16 mouse cellular contexts compared by ENCODE assay signal in genomic region chr3:153718724-153719123, GRCm38 (mm10). TPM values are rescaled to one million over a fixed set of nuclear protein-coding genes. Genes with fewer than 3 reads are reported as not detected.
DNase-seq lines count a peak whose midpoint lies in the region; ATAC-seq and TF ChIP-seq lines count a peak whose summit lies in the region.
"Had no signal": no experiment of that assay in that cellular context is flagged by ENCODE, and none has a peak within 500 bp of the region (broad histone marks: within the 10 kb centered on the region; RNA-seq: fewer than 3 reads in every experiment).

No protein-coding gene starts in this region.

- H3K36me3 ChIP-seq in heart, embryonic 10.5 days = peaks cover 10% of the 10 kb centered on the region; the same call in 1 of the 2 replicates
- peaks cover 12% of the 10 kb centered on the region for H3K36me3 ChIP-seq in liver, embryonic 12.5 days
- H3K36me3 ChIP-seq in forebrain, postnatal 0 days (ENCODE audit: insufficient read depth) = no peaks in the 10 kb centered on the region
- H3K36me3 ChIP-seq: hindbrain, embryonic 15.5 days; limb, embryonic 12.5 days had no signal

- H3K4me1 ChIP-seq in heart, embryonic 10.5 days = peaks cover 59% of the 10 kb centered on the region
- H3K4me1 ChIP-seq in liver, embryonic 12.5 days = peaks cover 81% of the 10 kb centered on the region
- peaks cover 10% of the 10 kb centered on the region; the same call in 1 of the 2 replicates for H3K4me1 ChIP-seq in forebrain, postnatal 0 days (ENCODE audit: insufficient read depth)

- no peak for DNase-seq in heart, embryonic 10.5 days (ENCODE audit: low spot score)
- no peak for DNase-seq in heart, adult 9 months (ENCODE audit: low spot score in 2 of 2)
- peak; percentile 36 for DNase-seq in thymus, postnatal 14 days
- no peak for DNase-seq in thymus, postnatal 0 days (ENCODE audit: low spot score)
- DNase-seq in embryo, embryonic 10.5 days (ENCODE audit: low spot score) = no peak
- DNase-seq in forebrain, postnatal 0 days = no peak
- DNase-seq: cerebellum, adult 18-20 months; cerebellum, postnatal 36 days; lung, embryonic 14.5 days; lung, postnatal 36 days; retina, postnatal 1 day; right cerebral cortex, postnatal 4 days had no signal

- peak overlapping the region; percentile 84 for H3K4me2 ChIP-seq in liver, embryonic 12.5 days
- no peak overlapping the region for H3K4me2 ChIP-seq in forebrain, postnatal 0 days (ENCODE audit: low read depth)
- H3K4me2 ChIP-seq: hindbrain, embryonic 15.5 days; lung, embryonic 14.5 days had no signal

- H3K27ac ChIP-seq in heart, embryonic 10.5 days = peak overlapping the region; percentile 73; the same call in 1 of the 2 replicates
- H3K27ac ChIP-seq in liver, embryonic 12.5 days = peak overlapping the region; percentile 79; the same call in 1 of the 2 replicates
- no peak overlapping the region for H3K27ac ChIP-seq in forebrain, postnatal 0 days (ENCODE audit: low read depth, low read length)
- H3K27ac ChIP-seq: hindbrain, embryonic 15.5 days had no signal

- peak overlapping the region; percentile 51; the same call in 1 of the 2 replicates for H3K9ac ChIP-seq in liver, embryonic 12.5 days
- H3K9ac ChIP-seq in forebrain, postnatal 0 days = no peak overlapping the region
- H3K9ac ChIP-seq: hindbrain, embryonic 15.5 days; limb, embryonic 12.5 days; lung, embryonic 14.5 days had no signal

- no peak for ATAC-seq in liver, embryonic 12.5 days
- no peak for ATAC-seq in forebrain, postnatal 0 days
- ATAC-seq: forebrain, embryonic 14.5 days had no signal

- no peak overlapping the region for H3K4me3 ChIP-seq in heart, embryonic 10.5 days
- no peak overlapping the region for H3K4me3 ChIP-seq in liver, embryonic 12.5 days
- H3K4me3 ChIP-seq in forebrain, postnatal 0 days (ENCODE audit: low read depth, low read length) = no peak overlapping the region
- H3K4me3 ChIP-seq: hindbrain, embryonic 15.5 days; limb, embryonic 12.5 days had no signal

- peaks cover 4% of the 10 kb centered on the region; the same call in 1 of the 2 replicates for H3K27me3 ChIP-seq in heart, embryonic 10.5 days (ENCODE audit: insufficient read depth, poor library complexity, severe bottlenecking)
- H3K27me3 ChIP-seq in liver, embryonic 12.5 days (replicated peaks) = no peaks in the 10 kb centered on the region
- no peaks in the 10 kb centered on the region for H3K27me3 ChIP-seq in forebrain, postnatal 0 days (ENCODE audit: insufficient read depth, low read length)
- H3K27me3 ChIP-seq: hindbrain, embryonic 15.5 days; limb, embryonic 12.5 days had no signal

- WGBS in heart, embryonic 10.5 days = 41% methylated on average over 8 of the region's 8 CpGs
- WGBS in liver, embryonic 12.5 days (ENCODE audit: insufficient replicate concordance) = 41% methylated on average over 8 of the region's 8 CpGs
- WGBS in forebrain, postnatal 0 days = 73% methylated on average over 8 of the region's 8 CpGs

- TF ChIP-seq CTCF in forebrain, postnatal 0 days (IDR thresholded peaks at IDR 0.05; ENCODE audit: low read depth) = no peak

- H3K9me3 ChIP-seq in heart, embryonic 10.5 days = peaks cover 5% of the 10 kb centered on the region; the same call in 1 of the 2 replicates
- H3K9me3 ChIP-seq in liver, embryonic 12.5 days (replicated peaks) = peaks cover 7% of the 10 kb centered on the region; the same call in 1 of the 2 replicates
- no peaks in the 10 kb centered on the region for H3K9me3 ChIP-seq in forebrain, postnatal 0 days (ENCODE audit: low read length)
- H3K9me3 ChIP-seq: hindbrain, embryonic 15.5 days had no signal

RNA-seq across cellular contexts. Expression of gene St6galnac3, which starts 6.2 kb away (rescaled TPM):
- 26.7 and 38.4 TPM in 2 replicates for polyA plus RNA-seq in heart, embryonic 10.5 days (2016; fragmentation: Nextera tagmentation; extraction: Ambion mirVana)
- 4.0 and 5.5 TPM in 2 replicates for polyA plus RNA-seq in thymus, postnatal 0 days (2015; fragmentation: Nextera tagmentation; extraction: Ambion mirVana)
- polyA plus RNA-seq in liver, embryonic 12.5 days (2016; fragmentation: Nextera tagmentation; extraction: Ambion mirVana) = 12.9 and 13.6 TPM in 2 replicates
- 16.5 and 16.6 TPM in 2 replicates for total RNA-seq in forebrain, postnatal 0 days (2014; rRNA removed)
- polyA plus RNA-seq in forebrain, postnatal 0 days (2015; fragmentation: Nextera tagmentation; extraction: Ambion mirVana) = 6.9 and 7.7 TPM in 2 replicates
